Mouse (Mus musculus) forebrain, embryonic 12.5 days (tissue): Measurements from ENCODE around the gene Rpap3. TPM values are rescaled to one million over a fixed set of nuclear protein-coding genes. Genes with fewer than 3 reads are reported as not detected.
"Not testable (repeated sequence)": the region's sequence is repeated elsewhere in the genome, so short reads cannot be mapped to it uniquely, and the experiment has no call there.

Experiments
- ATAC-seq: fragments of 200-750 bp; cut with Nextera tagmentation; 2 replicates; pipeline ENCODE4 v1.8.0; 2017; ENCODE audit warnings: moderate TSS enrichment; ENCODE audit not compliant: low FRiP score
- H3K27ac ChIP-seq: fragments of 300-500 bp; sonication (generic); 2 replicates; pipeline ENCODE4 v1.5.1; 2016; ENCODE audit warnings: mild to moderate bottlenecking
- H3K27me3 ChIP-seq: fragments of 300-500 bp; sonication (generic); 2 replicates; pipeline ENCODE4 v1.6.1; 2016; ENCODE audit warnings: mild to moderate bottlenecking
- H3K36me3 ChIP-seq: fragments of 300-500 bp; sonication (generic); replicated peaks from 2 replicates; pipeline ENCODE4 v1.6.1; 2016; ENCODE audit warnings: mild to moderate bottlenecking
- H3K4me1 ChIP-seq: fragments of 300-500 bp; sonication (generic); 2 replicates; pipeline ENCODE4 v1.6.1; 2016
- H3K4me2 ChIP-seq: fragments of 300-500 bp; sonication (generic); 2 replicates; pipeline ENCODE4 v1.6.1; 2016; ENCODE audit warnings: mild to moderate bottlenecking, moderate library complexity
- H3K4me3 ChIP-seq: fragments of 300-500 bp; sonication (generic); replicated peaks from 2 replicates; pipeline ENCODE4 v1.5.1; 2016; ENCODE audit warnings: mild to moderate bottlenecking
- H3K9ac ChIP-seq: fragments of 300-500 bp; sonication (generic); 2 replicates; pipeline ENCODE4 v1.6.1; 2016; ENCODE audit warnings: mild to moderate bottlenecking
- H3K9me3 ChIP-seq: fragments of 300-500 bp; sonication (generic); 2 replicates; pipeline ENCODE4 v1.6.1; 2016
- WGBS: fragments of 180-500 bp; shearing (Covaris S2); methylation state at CpG from one replicate; pipeline ENCODE4 v1.1.7; 2016; 5-methylcytosine and 5-hydroxymethylcytosine counted together
- polyA plus RNA-seq: library from polyadenylated mRNA; unstranded; fragments of >200 nt; fragmentation: Nextera tagmentation; extraction: Ambion mirVana; gene quantifications from 2 replicates; pipeline ENCODE4 v1.2.1, GENCODE M21; 2016

Rpap3 gene
- polyA plus RNA-seq, 1 experiment from 2014 or later: 42.6 TPM

DNA sequence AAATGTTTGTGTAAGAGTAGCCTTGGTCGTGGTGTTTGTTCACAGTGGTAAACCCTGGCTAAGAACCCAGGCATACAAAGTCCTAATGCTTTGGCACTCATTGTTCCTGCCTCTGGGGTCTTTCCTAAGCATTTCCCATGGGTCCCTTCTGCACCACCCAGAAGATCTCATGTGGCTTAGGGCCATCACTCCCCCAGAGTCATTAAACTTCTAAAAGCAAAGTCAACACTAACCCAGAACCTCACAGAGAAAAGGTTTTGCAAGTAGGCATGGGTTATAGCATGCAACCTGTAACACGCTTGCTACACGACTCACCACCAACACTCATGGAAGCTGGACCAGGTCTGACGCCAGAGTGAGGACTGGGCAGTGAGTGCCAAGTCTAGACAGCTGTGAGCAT, 31.2 kb downstream of the Rpap3 start:
- no peak for ATAC-seq
- peaks cover 51% of the 10 kb centered on the region for H3K36me3 ChIP-seq
- H3K27me3 ChIP-seq: no peaks in the 10 kb centered on the region
- H3K4me3 ChIP-seq: no peak overlapping the region
- WGBS: 94% methylated on average over 4 of the region's 4 CpGs
- peaks cover 12% of the 10 kb centered on the region for H3K4me1 ChIP-seq
- no peak overlapping the region for H3K9ac ChIP-seq
- no peak overlapping the region for H3K27ac ChIP-seq
- H3K9me3 ChIP-seq: no peaks in the 10 kb centered on the region
- H3K4me2 ChIP-seq: no peak overlapping the region

- no peak for ATAC-seq
- Histone ChIP-seq H3K9ac (no peak overlapping the region), H3K27ac (no peak overlapping the region), H3K4me2 (no peak overlapping the region), H3K4me1 (peaks cover 12% of the 10 kb centered on the region), H3K27me3 (no peaks in the 10 kb centered on the region), H3K36me3 (peaks cover 45% of the 10 kb centered on the region), H3K4me3 (no peak overlapping the region), H3K9me3 (no peaks in the 10 kb centered on the region)
- 92% methylated on average over 7 of the region's 7 CpGs for WGBS
Observed at GRCm38 (mm10) chr15:97673256-97674000, 32.2 kb downstream of the Rpap3 start.

GRCm38 (mm10) chr15:97672211-97672765, 33.3 kb downstream of the Rpap3 start:
- no peak overlapping the region for H3K4me2 ChIP-seq
- no peak overlapping the region for H3K4me3 ChIP-seq
- ATAC-seq: peak; percentile 81
- peaks cover 12% of the 10 kb centered on the region for H3K4me1 ChIP-seq
- H3K9ac ChIP-seq: no peak overlapping the region
- H3K27ac ChIP-seq: peak overlapping the region; percentile 82
- 57% methylated on average over 9 of the region's 9 CpGs for WGBS
- no peaks in the 10 kb centered on the region for H3K9me3 ChIP-seq
- no peaks in the 10 kb centered on the region for H3K27me3 ChIP-seq
- peaks cover 34% of the 10 kb centered on the region for H3K36me3 ChIP-seq

GRCm38 (mm10) chr15:97670554-97670953, 35.1 kb downstream of the Rpap3 start:
- no peaks in the 10 kb centered on the region for H3K9me3 ChIP-seq
- no peak overlapping the region for H3K4me2 ChIP-seq
- ATAC-seq: no peak
- H3K4me1 ChIP-seq: peaks cover 12% of the 10 kb centered on the region
- peaks cover 16% of the 10 kb centered on the region for H3K36me3 ChIP-seq
- no peak overlapping the region for H3K4me3 ChIP-seq
- no peak overlapping the region for H3K27ac ChIP-seq
- 85% methylated on average over 6 of the region's 6 CpGs for WGBS
- no peaks in the 10 kb centered on the region for H3K27me3 ChIP-seq
- no peak overlapping the region for H3K9ac ChIP-seq

GRCm38 (mm10) chr15:97668158-97668877, 37.3 kb downstream of the Rpap3 start:
- WGBS: 74% methylated on average over 17 of the region's 17 CpGs
- H3K36me3 ChIP-seq, H3K9me3 ChIP-seq, ATAC-seq, H3K27me3 ChIP-seq, H3K4me3 ChIP-seq, H3K9ac ChIP-seq, H3K4me2 ChIP-seq: not testable (repeated sequence)
- Histone ChIP-seq H3K4me1 (peaks cover 12% of the 10 kb centered on the region), H3K27ac (0 out of 2 replicates have a peak overlapping the region, but pooled peaks have one; percentile 57)

- 25% methylated on average over 7 of the region's 7 CpGs for WGBS
- Histone ChIP-seq H3K4me2 (0 out of 2 replicates have a peak overlapping the region, but pooled peaks have one; percentile 10), H3K4me1 (peaks cover 9% of the 10 kb centered on the region), H3K4me3 (no peak overlapping the region), H3K27me3 (no peaks in the 10 kb centered on the region), H3K9ac (no peak overlapping the region), H3K36me3 (no peaks in the 10 kb centered on the region), H3K27ac (0 out of 2 replicates have a peak overlapping the region, but pooled peaks have one; percentile 57), H3K9me3 (no peaks in the 10 kb centered on the region)
- ATAC-seq: no peak
Observed at GRCm38 (mm10) chr15:97667437-97667836, 38.2 kb downstream of the Rpap3 start.

GRCm38 (mm10) chr15:97666457-97666770, 39.2 kb downstream of the Rpap3 start:
- WGBS: 91% methylated on average over 10 of the region's 10 CpGs

GRCm38 (mm10) chr15:97665770-97666456, 39.7 kb downstream of the Rpap3 start:
- no peaks in the 10 kb centered on the region for H3K27me3 ChIP-seq
- no peak overlapping the region for H3K4me2 ChIP-seq
- no peak overlapping the region for H3K27ac ChIP-seq
- no peaks in the 10 kb centered on the region for H3K36me3 ChIP-seq
- H3K4me1 ChIP-seq: no peaks in the 10 kb centered on the region; the same call in 1 of the 2 replicates
- no peaks in the 10 kb centered on the region for H3K9me3 ChIP-seq
- WGBS: 74% methylated on average over 25 of the region's 25 CpGs
- no peak overlapping the region for H3K9ac ChIP-seq
- no peak for ATAC-seq
- no peak overlapping the region for H3K4me3 ChIP-seq

More at GRCm38 (mm10) chr15:97666457-97666770, 39.2 kb downstream of the Rpap3 start:
- no peaks in the 10 kb centered on the region; the same call in 1 of the 2 replicates for H3K4me1 ChIP-seq
- H3K36me3 ChIP-seq: no peaks in the 10 kb centered on the region
- no peaks in the 10 kb centered on the region for H3K27me3 ChIP-seq
- H3K9me3 ChIP-seq: no peaks in the 10 kb centered on the region
- no peak overlapping the region for H3K4me2 ChIP-seq
- no peak overlapping the region for H3K4me3 ChIP-seq
- H3K9ac ChIP-seq: no peak overlapping the region
- ATAC-seq: no peak
- H3K27ac ChIP-seq: no peak overlapping the region

DNA sequence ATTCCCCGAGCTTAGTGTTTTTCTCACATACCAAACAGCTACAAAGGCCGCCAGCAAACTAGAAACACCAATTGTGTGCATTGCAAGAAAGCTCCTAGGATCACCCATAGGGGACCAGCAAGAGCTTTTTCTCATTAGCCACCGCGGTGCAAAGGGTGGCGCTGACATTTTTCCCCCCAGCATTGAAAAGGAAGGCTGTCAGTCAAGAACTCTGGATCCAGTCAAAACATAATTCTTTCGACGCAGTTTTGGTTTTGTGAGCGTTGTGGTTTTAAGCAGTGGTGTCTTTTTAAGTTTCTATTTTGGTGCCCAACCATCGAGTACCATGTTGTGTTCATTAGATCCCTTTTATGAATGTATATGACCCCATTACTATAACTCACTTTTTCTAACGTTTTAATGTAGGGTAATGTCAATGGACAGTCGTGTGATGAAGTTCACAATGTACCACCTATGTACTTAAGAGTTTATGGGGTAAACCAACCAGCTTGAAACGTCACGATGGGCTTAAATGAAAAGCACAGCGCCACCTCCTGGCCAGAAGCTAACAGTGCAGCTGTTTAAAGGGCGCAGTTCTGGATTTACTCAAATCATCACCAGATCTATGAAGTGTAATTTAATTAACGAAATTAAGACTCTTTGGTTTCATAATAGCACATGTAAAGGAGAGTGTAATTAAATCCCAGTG, 40.5 kb downstream of the Rpap3 start:
- H3K36me3 ChIP-seq: no peaks in the 10 kb centered on the region
- H3K4me3 ChIP-seq: no peak overlapping the region
- no peaks in the 10 kb centered on the region; the same call in 1 of the 2 replicates for H3K4me1 ChIP-seq
- no peak overlapping the region for H3K9ac ChIP-seq
- no peak for ATAC-seq
- WGBS: 66% methylated on average over 16 of the region's 16 CpGs
- H3K27me3 ChIP-seq: no peaks in the 10 kb centered on the region
- no peaks in the 10 kb centered on the region for H3K9me3 ChIP-seq
- H3K27ac ChIP-seq: no peak overlapping the region
- no peak overlapping the region for H3K4me2 ChIP-seq

- 9% methylated on average over 19 of the region's 19 CpGs for WGBS
- no peaks in the 10 kb centered on the region for H3K9me3 ChIP-seq
- H3K9ac ChIP-seq: peak overlapping the region; percentile 36; the same call in 1 of the 2 replicates
- H3K27me3 ChIP-seq: no peaks in the 10 kb centered on the region
- H3K27ac ChIP-seq: peak overlapping the region; percentile 50; the same call in 1 of the 2 replicates
- no peaks in the 10 kb centered on the region; the same call in 1 of the 2 replicates for H3K4me1 ChIP-seq
- peak overlapping the region; percentile 77 for H3K4me2 ChIP-seq
- peak overlapping the region; percentile 44 for H3K4me3 ChIP-seq
- H3K36me3 ChIP-seq: no peaks in the 10 kb centered on the region
- ATAC-seq: peak; percentile 59; the same call in 1 of the 2 replicates
Observed at GRCm38 (mm10) chr15:97663750-97664406, 41.7 kb downstream of the Rpap3 start.

DNA sequence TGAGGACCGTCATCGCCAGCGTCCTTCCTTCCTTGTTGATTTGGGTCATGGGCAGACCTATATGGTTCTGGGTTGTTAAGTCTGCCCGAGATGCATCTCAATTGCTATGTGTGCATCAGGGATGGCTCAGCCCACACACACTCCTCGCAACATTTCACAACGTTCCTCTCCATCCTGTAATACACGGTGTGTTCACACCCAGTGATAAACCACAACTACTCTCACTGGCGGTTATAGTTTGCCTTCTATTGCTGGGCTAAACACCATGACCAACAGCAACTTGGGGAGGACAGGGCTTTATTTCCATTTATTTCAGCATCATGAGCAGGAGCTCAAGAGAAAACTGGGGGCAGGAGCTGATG, 46.9 kb downstream of the Rpap3 start:
- Histone ChIP-seq H3K4me1 (peaks cover 11% of the 10 kb centered on the region; the same call in 1 of the 2 replicates), H3K36me3 (no peaks in the 10 kb centered on the region), H3K4me2 (no peak overlapping the region), H3K27ac (no peak overlapping the region), H3K9ac (no peak overlapping the region), H3K27me3 (no peaks in the 10 kb centered on the region), H3K4me3 (no peak overlapping the region), H3K9me3 (no peaks in the 10 kb centered on the region)
- ATAC-seq: no peak
- 94% methylated on average over 8 of the region's 8 CpGs for WGBS
